Mouse (Mus musculus) monocyte, adult 59 days (primary cell): ENCODE results near the gene Snrnp48. TPM values are rescaled to one million over a fixed set of nuclear protein-coding genes. Genes with fewer than 3 reads are reported as not detected.

ENCODE experiments used
- total RNA-seq, 2 experiments: library from RNA; stranded (reverse); gene quantifications; one replicate each; pipeline ENCODE4 v1.2.4; 2023

Snrnp48 gene
- 10 to 100 TPM; 28.8 to 35.6 TPM for total RNA-seq

DNA sequence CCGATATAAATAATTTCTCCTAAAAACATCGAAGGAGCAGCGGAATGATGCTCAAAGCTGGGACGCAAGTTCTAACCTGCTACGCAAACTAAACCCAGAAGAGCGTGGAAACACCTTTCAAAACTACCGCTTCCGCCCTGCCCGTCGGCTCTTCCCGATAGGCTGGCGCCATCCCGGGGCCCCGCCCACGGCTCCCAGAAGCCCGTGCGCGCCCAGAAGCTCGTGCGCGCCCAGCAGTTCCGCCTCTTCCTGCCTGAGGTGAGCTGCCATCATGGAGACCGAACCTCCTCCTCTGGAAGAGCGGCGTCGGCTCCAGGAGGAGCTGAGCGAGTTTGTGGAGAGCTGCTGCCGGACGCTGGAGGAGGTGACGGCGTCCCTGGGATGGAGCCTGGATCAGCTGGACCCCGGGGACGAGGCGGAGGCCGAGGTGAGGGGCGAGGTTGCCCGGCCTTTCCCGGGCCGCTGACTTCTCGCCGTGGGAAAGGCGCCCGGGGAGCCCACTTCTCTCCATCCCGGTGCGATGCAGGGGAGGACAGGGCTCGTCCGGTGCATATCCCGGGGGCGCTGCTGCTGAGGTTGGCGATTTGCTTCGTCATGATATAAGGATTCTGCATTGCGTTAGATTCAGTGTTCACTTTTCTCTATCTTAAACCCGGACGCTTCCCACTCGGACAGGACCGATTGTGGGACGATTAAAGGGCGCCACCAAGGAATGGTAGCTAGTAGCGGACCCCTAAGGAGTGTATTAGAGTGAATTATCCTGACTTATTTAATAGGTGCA, at the start of gene Snrnp48:
Snrnp48 (plus strand) TSS at position 237 of the 781 bp plus-strand sequence.

Other genes with a start within 250 kb of the Snrnp48 start
- 100 to 1,000 TPM; 103 to 104 TPM for gene Ssr1, start 210.7 kb upstream of the Snrnp48 start, total RNA-seq
- gene Riok1, start 167.9 kb upstream of the Snrnp48 start, total RNA-seq, result 10 to 100 TPM; 53.3 to 54.0 TPM
- gene Cage1, start 167.9 kb upstream of the Snrnp48 start, total RNA-seq, result 1 to 10 TPM; 1.1 to 2.4 TPM
- gene Dsp, start 53.6 kb upstream of the Snrnp48 start, total RNA-seq, result not detected
- not detected for gene Bmp6, start 140.2 kb downstream of the Snrnp48 start, total RNA-seq